Mouse (Mus musculus) kidney, adult 2 months (tissue): ENCODE data around the gene Mgp.

ENCODE experiments used
- CTCF ChIP-seq: fragments of 200-500 bp; conservative IDR thresholded peaks from 2 replicates; pipeline ENCODE4 v1.5.1; 2011; ENCODE audit warnings: low read depth, mild to moderate bottlenecking, control low read depth, low read length, moderate library complexity, mixed read lengths; ENCODE audit not compliant: insufficient read depth, insufficient read length
- POLR2A ChIP-seq: fragments of 200-500 bp; IDR thresholded peaks from one replicate; pipeline ENCODE4 v1.6.1; 2011; ENCODE audit warnings: low read depth, low read length, control low read depth

GRCm38 (mm10) chr6:136901010-136901409 is 25.4 kb upstream of the Mgp start:
- TF ChIP-seq POLR2A (no peak), CTCF (no peak)
